Mouse (Mus musculus): ENCODE data around the gene Oas1g. TPM values are rescaled to one million over a fixed set of nuclear protein-coding genes. Genes with fewer than 3 reads are reported as not detected.

Oas1g gene
- total and polyA plus RNA-seq, 3 experiments = 0.19 TPM; not detected in 2

- DNase-seq (ENCODE audit: extremely low read depth) = no peak
- no peaks in the 10 kb centered on the region for H3K9me3 ChIP-seq (replicated peaks; ENCODE audit: low read length)
- TF ChIP-seq ZNF384 (IDR thresholded peaks at IDR 0.05; ENCODE audit: low read depth, low read length) = no peak
- TF ChIP-seq CHD1 (IDR thresholded peaks at IDR 0.05; ENCODE audit: low read depth, low read length) = no peak
- no peak for TF ChIP-seq JUN (IDR thresholded peaks at IDR 0.05; ENCODE audit: insufficient read depth, low read depth, low read length)
- no peak for TF ChIP-seq TBP (conservative IDR thresholded peaks at IDR 0.05; ENCODE audit: low read depth, low read length)
- TF ChIP-seq USF2 (conservative IDR thresholded peaks at IDR 0.05; ENCODE audit: low read depth, low read length) = no peak
- TF ChIP-seq RCOR1 (conservative IDR thresholded peaks at IDR 0.05; ENCODE audit: low read depth, low read length) = no peak
- no peak for TF ChIP-seq NRF1 (IDR thresholded peaks at IDR 0.05; ENCODE audit: low read depth, low read length)
- peaks cover 17% of the 10 kb centered on the region for H3K27me3 ChIP-seq (replicated peaks)
- in situ Hi-C loops (cut with MboI; ENCODE audit: low pct_ligation_motif_present, low pct_unique_long_range_greater_than_20kb, low sequenced_read_pairs) = no loop called here
- H3K9ac ChIP-seq (ENCODE audit: insufficient read depth, low read depth) = no peak overlapping the region
- no peak overlapping the region for H3K4me3 ChIP-seq (replicated peaks in 1 of 3; ENCODE audit: low read depth in 2 of 3, low read length in 2 of 3, poor library complexity in 1 of 3)
- dilution Hi-C loops (cut with MboI; ENCODE audit: extremely low pct_ligation_motif_present, extremely low pct_unique_long_range_greater_than_20kb, low sequenced_read_pairs) = no loop called here
- no peaks in the 10 kb centered on the region for H3K79me2 ChIP-seq (replicated peaks; ENCODE audit: control insufficient read depth, extremely low read depth, insufficient read depth, poor library complexity, severe bottlenecking)
- no peak overlapping the region for H3K27ac ChIP-seq (ENCODE audit: insufficient read depth, low read depth)
- H3K4me2 ChIP-seq (ENCODE audit: insufficient read depth, low read depth, poor library complexity, severe bottlenecking) = no peak overlapping the region
- H3K36me3 ChIP-seq (replicated peaks in 1 of 2; ENCODE audit: control insufficient read depth in 1 of 2, insufficient read depth in 1 of 2, low read length in 1 of 2) = no peaks in the 10 kb centered on the region
- no peaks in the 10 kb centered on the region for H3K4me1 ChIP-seq (ENCODE audit: control insufficient read depth in 1 of 2, insufficient read depth in 2 of 2)
These were observed 14.6 kb upstream of the Oas1g start for GRCm38 (mm10) chr5:120902056-120902455.

GRCm38 (mm10) chr5:120900666-120901065 lies 13.3 kb upstream of the Oas1g start:
- TF ChIP-seq E2F4 (IDR thresholded peaks at IDR 0.05; ENCODE audit: insufficient replicate concordance, low read depth, low read length) = no peak
- TF ChIP-seq HCFC1 (IDR thresholded peaks at IDR 0.05; ENCODE audit: low read depth, low read length) = no peak
- no peaks in the 10 kb centered on the region for H3K9me3 ChIP-seq (replicated peaks; ENCODE audit: low read length)
- no peak for DNase-seq (ENCODE audit: extremely low read depth)
- H3K4me1 ChIP-seq (ENCODE audit: control insufficient read depth in 1 of 2, insufficient read depth in 2 of 2) = no peaks in the 10 kb centered on the region
- no peak overlapping the region for H3K27ac ChIP-seq (ENCODE audit: insufficient read depth, low read depth)
- no peak overlapping the region for H3K4me3 ChIP-seq (replicated peaks in 1 of 3; ENCODE audit: low read depth in 2 of 3, low read length in 2 of 3, poor library complexity in 1 of 3)
- in situ Hi-C loops (cut with MboI; ENCODE audit: low pct_ligation_motif_present, low pct_unique_long_range_greater_than_20kb, low sequenced_read_pairs) = no loop called here
- peaks cover 11% of the 10 kb centered on the region for H3K27me3 ChIP-seq (replicated peaks)
- no peaks in the 10 kb centered on the region for H3K36me3 ChIP-seq (replicated peaks in 1 of 2; ENCODE audit: control insufficient read depth in 1 of 2, insufficient read depth in 1 of 2, low read length in 1 of 2)
- H3K79me2 ChIP-seq (replicated peaks; ENCODE audit: control insufficient read depth, extremely low read depth, insufficient read depth, poor library complexity, severe bottlenecking) = no peaks in the 10 kb centered on the region
- H3K4me2 ChIP-seq (ENCODE audit: insufficient read depth, low read depth, poor library complexity, severe bottlenecking) = no peak overlapping the region
- dilution Hi-C loops (cut with MboI; ENCODE audit: extremely low pct_ligation_motif_present, extremely low pct_unique_long_range_greater_than_20kb, low sequenced_read_pairs) = no loop called here
- H3K9ac ChIP-seq (ENCODE audit: insufficient read depth, low read depth) = no peak overlapping the region

- TF ChIP-seq GABPA (IDR thresholded peaks at IDR 0.05; ENCODE audit: insufficient replicate concordance, low read depth, low read length) (no peak), USF2 (conservative IDR thresholded peaks at IDR 0.05; ENCODE audit: low read depth, low read length) (no peak), PAX5 (IDR thresholded peaks at IDR 0.05; ENCODE audit: low read length) (no peak), CTCF (conservative IDR thresholded peaks at IDR 0.05 in 1 of 2, IDR thresholded peaks at IDR 0.05 in 1 of 2; ENCODE audit: low read depth in 2 of 2, low read length in 2 of 2) (no peak), RAD21 (IDR thresholded peaks at IDR 0.05; ENCODE audit: low read depth, low read length) (no peak), MYC (IDR thresholded peaks at IDR 0.05; ENCODE audit: low read depth, low read length) (no peak), UBTF (IDR thresholded peaks at IDR 0.05; ENCODE audit: low read depth, low read length) (no peak), MAZ (IDR thresholded peaks at IDR 0.05; ENCODE audit: low read depth, low read length) (no peak), IRF4 (IDR thresholded peaks at IDR 0.05; ENCODE audit: low read depth, low read length) (no peak), MAFK (IDR thresholded peaks at IDR 0.05; ENCODE audit: insufficient replicate concordance, low read length) (no peak), MXI1 (IDR thresholded peaks at IDR 0.05; ENCODE audit: low read depth, low read length) (no peak), POLR2AphosphoS2 (IDR thresholded peaks at IDR 0.05; ENCODE audit: low read depth, low read length) (no peak), ETS1 (conservative IDR thresholded peaks at IDR 0.05; ENCODE audit: low read depth, low read length) (no peak), ZMIZ1 (IDR thresholded peaks at IDR 0.05; ENCODE audit: low read depth, low read length) (no peak), SIN3A (IDR thresholded peaks at IDR 0.05; ENCODE audit: low read length) (no peak)
- Histone ChIP-seq H3K27me3 (replicated peaks) (peaks cover 11% of the 10 kb centered on the region), H3K9me3 (replicated peaks; ENCODE audit: low read length) (no peaks in the 10 kb centered on the region), H3K4me2 (ENCODE audit: insufficient read depth, low read depth, poor library complexity, severe bottlenecking) (no peak overlapping the region), H3K9ac (ENCODE audit: insufficient read depth, low read depth) (no peak overlapping the region), H3K4me3 (replicated peaks in 1 of 3; ENCODE audit: low read depth in 2 of 3, low read length in 2 of 3, poor library complexity in 1 of 3) (no peak overlapping the region), H3K27ac (ENCODE audit: insufficient read depth, low read depth) (no peak overlapping the region), H3K79me2 (replicated peaks; ENCODE audit: control insufficient read depth, extremely low read depth, insufficient read depth, poor library complexity, severe bottlenecking) (no peaks in the 10 kb centered on the region), H3K4me1 (ENCODE audit: control insufficient read depth in 1 of 2, insufficient read depth in 2 of 2) (no peaks in the 10 kb centered on the region), H3K36me3 (replicated peaks in 1 of 2; ENCODE audit: control insufficient read depth in 1 of 2, insufficient read depth in 1 of 2, low read length in 1 of 2) (no peaks in the 10 kb centered on the region)
- DNase-seq (ENCODE audit: extremely low read depth) = no peak
- in situ Hi-C loops (cut with MboI; ENCODE audit: low pct_ligation_motif_present, low pct_unique_long_range_greater_than_20kb, low sequenced_read_pairs) = no loop called here
- dilution Hi-C loops (cut with MboI; ENCODE audit: extremely low pct_ligation_motif_present, extremely low pct_unique_long_range_greater_than_20kb, low sequenced_read_pairs) = no loop called here
These were observed 11.3 kb upstream of the Oas1g start for GRCm38 (mm10) chr5:120898726-120899125.
